Mouse (Mus musculus): ENCODE data around the gene Recql5. TPM values are rescaled to one million over a fixed set of nuclear protein-coding genes. Genes with fewer than 3 reads are reported as not detected.
A peak's percentile ranks its signal among the peaks of the same experiment; 100 is the strongest.

The Recql5 gene
- polyA plus RNA-seq, 1 experiment from 2014 or later: 34.7 TPM

- Histone ChIP-seq H3K27me3 (0 out of 2 replicates have a peak, but pooled peaks cover 9% of the 10 kb centered on the region), H3K27ac (no peak overlapping the region), H3K9ac (no peak overlapping the region), H3K4me3 (no peak overlapping the region), H3K4me2 (replicated peaks) (no peak overlapping the region), H3K4me1 (peaks cover 32% of the 10 kb centered on the region), H3K9me3 (replicated peaks) (no peaks in the 10 kb centered on the region), H3K36me3 (peaks cover 76% of the 10 kb centered on the region)
- no peak for ATAC-seq (ENCODE audit: low FRiP score)
- 60% methylated on average over 7 of the region's 7 CpGs for WGBS
Measured at GRCm38 (mm10) chr11:115957971-115958370, 24.7 kb upstream of the Recql5 start.

DNA sequence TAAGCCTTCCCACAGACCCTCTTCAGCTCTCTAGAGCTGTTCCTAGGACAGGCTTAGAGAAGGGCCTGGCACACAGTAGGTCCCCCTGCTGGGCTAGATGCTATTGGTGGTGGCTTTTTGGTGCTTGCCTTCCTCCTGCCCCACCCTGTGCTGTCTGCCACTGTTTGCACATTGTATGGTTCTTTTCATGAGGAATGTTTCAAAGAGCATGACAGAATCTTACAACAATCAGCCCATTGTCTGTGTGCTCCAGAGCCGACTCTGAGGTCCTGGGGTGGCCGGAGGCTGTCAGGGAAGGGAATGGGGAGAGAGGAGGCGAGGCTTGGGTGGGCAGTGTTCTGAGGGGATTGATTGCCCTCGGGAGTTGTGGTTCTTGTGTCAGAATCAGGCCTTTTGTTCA is 23.2 kb upstream of the Recql5 start:
- 0 out of 2 replicates have a peak, but pooled peaks cover 9% of the 10 kb centered on the region for H3K27me3 ChIP-seq
- H3K9me3 ChIP-seq (replicated peaks): no peaks in the 10 kb centered on the region
- peaks cover 32% of the 10 kb centered on the region for H3K4me1 ChIP-seq
- 14% methylated on average over 4 of the region's 4 CpGs for WGBS
- H3K9ac ChIP-seq: 0 out of 2 replicates have a peak overlapping the region, but pooled peaks have one; percentile 35
- peak overlapping the region; percentile 68 for H3K27ac ChIP-seq
- H3K4me3 ChIP-seq: no peak overlapping the region
- no peak overlapping the region for H3K4me2 ChIP-seq (replicated peaks)
- H3K36me3 ChIP-seq: peaks cover 75% of the 10 kb centered on the region
- peak; percentile 70 for ATAC-seq (ENCODE audit: low FRiP score)

DNA sequence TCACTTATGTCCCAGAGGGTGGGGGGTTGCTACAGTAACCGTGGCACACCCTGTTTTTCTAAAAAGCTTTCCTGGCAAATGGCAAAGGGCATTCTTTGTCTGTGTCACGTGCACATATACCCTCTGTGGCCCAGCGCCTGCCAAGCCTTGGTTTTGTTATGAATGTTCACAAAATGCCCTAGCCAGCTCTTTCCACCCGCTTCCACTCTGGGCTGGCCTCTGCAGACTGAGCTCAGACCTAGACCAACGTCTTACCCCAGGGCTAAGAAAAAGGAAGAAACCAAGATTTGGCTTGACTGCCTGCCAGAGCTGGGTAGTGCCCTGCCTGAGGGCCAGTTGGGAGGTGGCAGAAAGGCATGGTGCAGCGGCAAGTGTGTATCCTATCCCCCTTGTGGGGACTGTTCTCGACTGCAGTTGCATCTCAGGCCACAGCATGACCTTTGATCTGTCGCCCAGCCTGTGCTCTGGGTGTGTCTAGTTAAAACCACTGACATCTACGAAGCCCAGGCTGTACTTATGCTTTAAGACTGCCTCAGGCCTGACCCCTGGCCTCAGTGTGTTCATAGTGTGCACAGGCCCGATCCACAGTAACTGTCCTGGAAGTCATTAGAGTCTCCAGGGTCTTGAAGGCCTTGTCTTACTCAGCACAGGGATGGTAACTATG is 22.1 kb upstream of the Recql5 start:
- Histone ChIP-seq H3K4me1 (peaks cover 36% of the 10 kb centered on the region), H3K36me3 (peaks cover 74% of the 10 kb centered on the region), H3K4me2 (replicated peaks) (no peak overlapping the region), H3K27me3 (0 out of 2 replicates have a peak, but pooled peaks cover 9% of the 10 kb centered on the region), H3K4me3 (no peak overlapping the region), H3K9me3 (replicated peaks) (no peaks in the 10 kb centered on the region), H3K9ac (no peak overlapping the region), H3K27ac (peak overlapping the region; percentile 19; the same call in 1 of the 2 replicates)
- 64% methylated on average over 10 of the region's 10 CpGs for WGBS
- no peak for ATAC-seq (ENCODE audit: low FRiP score)

DNA sequence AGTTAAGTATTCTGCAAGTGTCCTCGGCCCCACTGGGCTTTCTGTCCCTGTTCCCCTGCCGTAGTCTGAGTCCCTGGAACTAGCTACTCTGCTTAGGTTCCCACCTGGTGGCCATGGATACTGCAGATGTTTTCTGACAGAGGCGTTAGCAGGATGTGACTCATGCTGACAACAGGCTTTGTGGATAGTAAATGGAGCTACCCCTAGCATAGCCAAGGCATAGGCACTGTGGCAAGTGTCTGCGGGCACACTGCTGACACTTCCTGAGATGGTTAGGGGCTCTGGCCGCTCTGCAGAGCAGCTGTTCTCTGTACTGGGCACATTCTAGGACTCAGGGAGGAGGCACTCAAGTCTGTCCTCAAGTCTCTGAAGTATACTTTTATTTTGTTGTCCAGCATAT is 21.4 kb upstream of the Recql5 start:
- Histone ChIP-seq H3K4me2 (replicated peaks) (no peak overlapping the region), H3K27me3 (0 out of 2 replicates have a peak, but pooled peaks cover 9% of the 10 kb centered on the region), H3K9ac (no peak overlapping the region), H3K27ac (no peak overlapping the region), H3K4me1 (peaks cover 41% of the 10 kb centered on the region), H3K9me3 (replicated peaks) (no peaks in the 10 kb centered on the region), H3K36me3 (peaks cover 72% of the 10 kb centered on the region), H3K4me3 (no peak overlapping the region)
- no peak for ATAC-seq (ENCODE audit: low FRiP score)
- WGBS: 87% methylated on average over 5 of the region's 5 CpGs

DNA sequence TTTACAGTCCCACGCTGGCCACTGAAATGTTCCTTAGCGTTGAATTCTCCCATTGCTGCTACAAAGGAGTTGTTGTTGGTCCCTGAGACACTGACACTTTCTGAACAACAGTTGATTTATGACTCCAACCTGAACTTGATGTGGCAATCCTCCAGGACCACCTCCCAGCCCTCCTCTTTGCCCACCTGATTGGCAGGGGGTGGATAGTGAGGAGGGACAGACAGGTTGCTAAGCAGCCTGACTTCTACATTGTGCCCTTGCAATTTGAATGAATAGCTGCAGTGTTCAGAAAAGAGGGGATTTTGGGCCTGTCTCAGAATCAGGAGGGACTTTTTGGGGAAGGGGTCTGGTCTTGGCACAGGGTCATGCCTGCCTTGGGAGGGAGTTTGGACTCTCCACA is 17.4 kb upstream of the Recql5 start:
- Histone ChIP-seq H3K27me3 (no peaks in the 10 kb centered on the region), H3K27ac (peak overlapping the region; percentile 40; the same call in 1 of the 2 replicates), H3K4me3 (no peak overlapping the region), H3K36me3 (peaks cover 79% of the 10 kb centered on the region), H3K9ac (no peak overlapping the region), H3K9me3 (replicated peaks) (no peaks in the 10 kb centered on the region), H3K4me2 (replicated peaks) (no peak overlapping the region), H3K4me1 (peaks cover 25% of the 10 kb centered on the region)
- 71% methylated on average over 2 of the region's 2 CpGs for WGBS
- peak; percentile 52 for ATAC-seq (ENCODE audit: low FRiP score)

GRCm38 (mm10) chr11:115948316-115948715 is 15.0 kb upstream of the Recql5 start:
- no peak for ATAC-seq (ENCODE audit: low FRiP score)
- 94% methylated on average over 9 of the region's 9 CpGs for WGBS
- H3K4me1 ChIP-seq: peaks cover 14% of the 10 kb centered on the region
- no peaks in the 10 kb centered on the region for H3K27me3 ChIP-seq
- no peak overlapping the region for H3K9ac ChIP-seq
- H3K4me2 ChIP-seq (replicated peaks): no peak overlapping the region
- peaks cover 82% of the 10 kb centered on the region for H3K36me3 ChIP-seq
- H3K9me3 ChIP-seq (replicated peaks): no peaks in the 10 kb centered on the region
- H3K4me3 ChIP-seq: no peak overlapping the region
- H3K27ac ChIP-seq: no peak overlapping the region

DNA sequence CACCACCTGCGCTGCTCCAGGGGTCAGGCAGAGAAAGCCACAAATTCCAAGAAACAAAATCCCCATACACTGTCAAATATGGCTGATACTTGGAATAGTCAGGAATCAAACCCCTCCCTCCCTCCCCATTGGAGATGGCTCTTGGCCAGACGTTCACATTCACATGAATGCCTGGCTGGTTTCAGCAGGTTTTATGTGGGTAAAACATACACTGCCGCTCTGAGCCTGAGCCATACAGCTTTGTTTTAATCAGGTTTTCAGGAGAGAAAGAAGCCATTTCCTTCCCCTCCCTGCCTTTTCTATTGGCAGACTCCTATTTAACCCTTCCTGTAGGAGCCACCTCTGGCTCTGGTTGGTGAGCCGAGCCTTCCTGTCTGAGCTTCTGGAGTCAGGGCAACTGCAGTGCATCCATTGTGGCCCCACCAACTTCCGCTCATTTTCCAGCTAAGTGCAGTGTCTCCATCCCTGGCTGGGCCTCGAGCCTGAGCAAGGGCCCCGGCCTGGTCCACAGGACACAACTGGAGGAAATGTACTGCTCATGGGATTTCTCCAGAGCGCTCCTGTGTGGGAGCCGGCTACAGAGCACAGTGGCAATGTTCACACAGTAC is 13.0 kb upstream of the Recql5 start:
- no peak overlapping the region for H3K4me2 ChIP-seq (replicated peaks)
- no peak for ATAC-seq (ENCODE audit: low FRiP score)
- no peak overlapping the region; the same call in 1 of the 2 replicates for H3K27ac ChIP-seq
- peaks cover 82% of the 10 kb centered on the region for H3K36me3 ChIP-seq
- no peak overlapping the region for H3K4me3 ChIP-seq
- H3K9ac ChIP-seq: no peak overlapping the region
- no peaks in the 10 kb centered on the region for H3K9me3 ChIP-seq (replicated peaks)
- WGBS: 89% methylated on average over 9 of the region's 9 CpGs
- H3K4me1 ChIP-seq: peaks cover 14% of the 10 kb centered on the region
- H3K27me3 ChIP-seq: no peaks in the 10 kb centered on the region

DNA sequence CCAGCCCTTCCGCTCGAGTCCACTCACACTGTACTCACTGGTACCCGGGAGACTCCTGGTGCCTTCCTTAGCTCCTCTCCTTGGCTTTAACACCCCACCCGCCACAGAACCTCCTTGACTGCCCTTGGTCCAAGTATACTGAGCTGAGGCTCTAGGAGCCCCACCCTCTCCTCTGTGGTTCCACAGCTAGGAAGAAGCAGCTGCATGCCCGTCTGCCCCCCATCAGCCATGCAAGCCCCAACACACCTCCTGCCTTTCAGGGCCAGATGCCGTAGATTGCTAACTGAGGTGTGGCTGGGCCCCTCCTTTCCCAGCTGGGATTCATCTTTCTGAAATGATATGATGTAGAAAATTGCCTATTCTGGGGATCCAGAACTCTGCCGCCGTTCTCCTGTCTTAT is 12.0 kb upstream of the Recql5 start:
- Histone ChIP-seq H3K9me3 (replicated peaks) (no peaks in the 10 kb centered on the region), H3K27me3 (no peaks in the 10 kb centered on the region), H3K36me3 (peaks cover 80% of the 10 kb centered on the region), H3K4me2 (replicated peaks) (no peak overlapping the region), H3K9ac (no peak overlapping the region), H3K27ac (no peak overlapping the region), H3K4me3 (no peak overlapping the region), H3K4me1 (peaks cover 10% of the 10 kb centered on the region)
- ATAC-seq (ENCODE audit: low FRiP score): no peak
- WGBS: 84% methylated on average over 8 of the region's 8 CpGs

- H3K9me3 ChIP-seq (replicated peaks): no peaks in the 10 kb centered on the region
- H3K27ac ChIP-seq: no peak overlapping the region
- no peaks in the 10 kb centered on the region for H3K4me1 ChIP-seq
- H3K9ac ChIP-seq: no peak overlapping the region
- H3K36me3 ChIP-seq: peaks cover 88% of the 10 kb centered on the region
- no peak overlapping the region for H3K4me2 ChIP-seq (replicated peaks)
- H3K4me3 ChIP-seq: no peak overlapping the region
- no peak for ATAC-seq (ENCODE audit: low FRiP score)
- H3K27me3 ChIP-seq: no peaks in the 10 kb centered on the region
- 80% methylated on average over 7 of the region's 7 CpGs for WGBS
Measured at GRCm38 (mm10) chr11:115941980-115942379, 8.7 kb upstream of the Recql5 start.

DNA sequence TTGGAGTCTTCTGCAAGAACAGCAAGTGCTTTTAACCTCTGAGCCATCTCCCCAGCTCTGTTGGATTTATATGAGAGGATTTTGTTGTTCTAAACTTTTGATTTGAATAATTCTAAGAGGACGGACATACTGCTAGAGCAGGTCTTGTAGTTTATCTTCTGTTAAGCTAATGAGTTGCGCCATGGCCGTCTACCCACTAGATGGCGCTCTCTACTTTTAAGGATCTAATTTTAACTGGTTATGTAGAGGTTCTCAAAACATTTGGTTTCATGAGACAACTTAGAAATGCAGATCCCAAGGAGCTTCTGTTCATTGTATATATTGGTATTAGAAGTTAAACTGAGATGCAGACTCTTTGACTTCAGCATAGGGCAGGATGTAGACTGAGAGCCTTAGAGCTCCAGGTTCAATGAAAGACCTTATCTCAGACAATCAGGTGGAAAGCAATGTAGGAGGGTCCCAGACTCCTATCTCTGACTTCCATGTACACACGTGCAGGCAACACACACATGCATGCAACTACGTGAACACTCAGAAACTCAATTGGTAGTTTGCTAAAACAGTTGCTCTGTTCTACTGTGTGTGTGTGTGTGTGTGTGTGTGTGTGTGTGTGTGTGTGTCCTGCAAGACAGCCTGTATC is 6.5 kb upstream of the Recql5 start:
- Histone ChIP-seq H3K36me3 (peaks cover 82% of the 10 kb centered on the region), H3K9ac (no peak overlapping the region), H3K4me2 (replicated peaks) (no peak overlapping the region), H3K4me3 (no peak overlapping the region), H3K27ac (no peak overlapping the region), H3K27me3 (no peaks in the 10 kb centered on the region), H3K4me1 (peaks cover 5% of the 10 kb centered on the region), H3K9me3 (replicated peaks) (no peaks in the 10 kb centered on the region)
- 43% methylated on average over 6 of the region's 6 CpGs for WGBS
- ATAC-seq (ENCODE audit: low FRiP score): no peak

DNA sequence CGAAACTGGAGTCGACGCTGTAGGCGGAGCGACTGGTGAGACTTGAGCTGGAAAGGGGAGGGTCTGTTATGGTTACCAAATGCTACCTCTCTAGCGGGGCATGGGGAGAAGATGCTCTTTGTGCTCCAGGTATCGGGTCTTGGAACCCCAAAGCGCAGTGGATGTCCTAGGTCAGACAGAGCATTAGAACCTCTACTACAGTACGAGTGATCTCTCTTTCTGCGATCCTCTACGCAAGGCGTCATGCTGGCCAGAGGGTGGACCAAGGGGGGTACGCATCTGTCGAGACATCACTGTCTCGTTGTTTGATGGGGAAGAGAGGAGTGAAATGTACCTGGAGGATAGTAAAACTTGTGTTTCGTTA is 452 bp upstream of the Recql5 start:
- Histone ChIP-seq H3K36me3 (peaks cover 38% of the 10 kb centered on the region), H3K9me3 (replicated peaks) (no peaks in the 10 kb centered on the region), H3K27me3 (no peaks in the 10 kb centered on the region), H3K4me2 (replicated peaks) (peak overlapping the region; percentile 87), H3K27ac (peak overlapping the region; percentile 8; the same call in 1 of the 2 replicates), H3K9ac (peak overlapping the region; percentile 80), H3K4me3 (peak overlapping the region; percentile 89), H3K4me1 (peaks cover 28% of the 10 kb centered on the region)
- 0% methylated on average over 16 of the region's 16 CpGs for WGBS
- peak; percentile 71 for ATAC-seq (ENCODE audit: low FRiP score)

DNA sequence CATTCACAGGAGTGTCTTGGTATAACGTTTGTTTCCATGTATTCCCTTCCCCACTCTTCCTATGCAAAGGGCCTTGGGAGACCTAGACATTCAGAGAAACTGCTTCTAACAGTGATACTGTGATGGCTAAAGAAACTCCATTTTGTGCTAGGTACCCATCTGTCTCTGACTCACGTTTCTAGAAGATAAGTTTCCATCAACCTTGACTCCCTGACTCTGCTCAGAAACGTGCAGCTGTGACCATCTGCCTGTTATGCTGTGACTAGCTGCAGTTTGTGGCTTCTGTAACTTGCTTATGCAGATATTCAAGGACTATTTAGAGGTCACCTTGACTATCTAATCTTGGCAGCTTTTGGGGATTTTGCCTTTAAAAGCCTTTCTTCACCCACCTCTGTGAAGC is 2.0 kb downstream of the Recql5 start:
- peaks cover 28% of the 10 kb centered on the region for H3K4me1 ChIP-seq
- peaks cover 37% of the 10 kb centered on the region for H3K36me3 ChIP-seq
- ATAC-seq (ENCODE audit: low FRiP score): no peak
- H3K9ac ChIP-seq: no peak overlapping the region
- no peak overlapping the region for H3K27ac ChIP-seq
- H3K9me3 ChIP-seq (replicated peaks): no peaks in the 10 kb centered on the region
- 65% methylated on average over 3 of the region's 3 CpGs for WGBS
- H3K27me3 ChIP-seq: no peaks in the 10 kb centered on the region
- no peak overlapping the region for H3K4me2 ChIP-seq (replicated peaks)
- no peak overlapping the region for H3K4me3 ChIP-seq
